Mouse (Mus musculus) liver, postnatal 0 days (tissue): ENCODE measurements around the gene Pcna.

ENCODE experiments used
- CTCF ChIP-seq: sonication (generic); IDR thresholded peaks from 2 replicates; pipeline ENCODE4 v1.5.1; 2016; ENCODE audit warnings: antibody characterized with exemption, low read depth
- EP300 ChIP-seq: IDR thresholded peaks from 2 replicates; pipeline ENCODE4 v1.6.1; 2016; ENCODE audit warnings: antibody characterized with exemption, low read depth, mild to moderate bottlenecking

- no peak for TF ChIP-seq EP300
- no peak for TF ChIP-seq CTCF
Observed at GRCm38 (mm10) chr2:132221611-132222073, 31.5 kb downstream of the Pcna start.
